Mouse (Mus musculus) liver, adult 2 months (tissue): Measurements from ENCODE around the gene Pdxk. TPM values are rescaled to one million over a fixed set of nuclear protein-coding genes. Genes with fewer than 3 reads are reported as not detected.

ENCODE experiments used
- DNase-seq: peaks from one replicate; pipeline ENCODE4 v3.0.0-alpha.2; 2011; ENCODE audit warnings: low read depth, low spot score; ENCODE audit errors: extremely low read depth
- H3K27ac ChIP-seq: fragments of 200-500 bp; replicated peaks from 2 replicates; pipeline ENCODE4 v1.5.1; 2012; ENCODE audit warnings: low read depth, mild to moderate bottlenecking, control low read depth, inconsistent platforms, low read length; ENCODE audit not compliant: insufficient read depth
- H3K27me3 ChIP-seq: fragments of 200-500 bp; 2 replicates; pipeline ENCODE4 v1.6.1; 2012; ENCODE audit warnings: mild to moderate bottlenecking, moderate library complexity, low read length, inconsistent platforms; ENCODE audit not compliant: control insufficient read depth, insufficient read depth
- H3K36me3 ChIP-seq: fragments of 200-500 bp; 2 replicates; pipeline ENCODE4 v1.6.1; 2012; ENCODE audit warnings: low read length, inconsistent platforms; ENCODE audit not compliant: control insufficient read depth, insufficient read depth
- H3K4me1 ChIP-seq: fragments of 200-500 bp; 2 replicates; pipeline ENCODE4 v1.6.1; 2011; ENCODE audit warnings: low read length; ENCODE audit not compliant: control insufficient read depth, insufficient read depth
- H3K4me3 ChIP-seq: fragments of 200-500 bp; 2 replicates; pipeline ENCODE4 v1.5.1; 2011; ENCODE audit warnings: low read depth, mild to moderate bottlenecking, control low read depth, low read length, moderate library complexity; ENCODE audit not compliant: insufficient read depth
- H3K79me2 ChIP-seq: fragments of 200-500 bp; 2 replicates; pipeline ENCODE4 v1.6.1; 2012; ENCODE audit warnings: inconsistent platforms, mild to moderate bottlenecking, low read length, moderate library complexity; ENCODE audit not compliant: control insufficient read depth, insufficient read depth
- H3K9ac ChIP-seq: fragments of 200-500 bp; 2 replicates; pipeline ENCODE4 v1.6.1; 2012; ENCODE audit warnings: low read depth, mild to moderate bottlenecking, control low read depth, inconsistent platforms, low read length
- CTCF ChIP-seq: fragments of 200-500 bp; IDR thresholded peaks from 2 replicates; pipeline ENCODE4 v1.5.1; 2011; ENCODE audit warnings: low read depth, low read length, control low read depth
- POLR2A ChIP-seq: fragments of 200-500 bp; IDR thresholded peaks from 2 replicates; pipeline ENCODE4 v1.6.1; 2011; ENCODE audit warnings: low read length, control low read depth; ENCODE audit not compliant: insufficient read depth; ENCODE audit errors: extremely low read depth
- WGBS: fragments of 180-500 bp; shearing (Covaris S2); methylation state at CpG from one replicate; pipeline ENCODE4 v1.1.7; 2018; 5-methylcytosine and 5-hydroxymethylcytosine counted together
- polyA plus RNA-seq: library from polyadenylated mRNA; depleted of rRNA; stranded (reverse); fragments of >200 nt; gene quantifications from 2 replicates; pipeline ENCODE4 v1.2.3, GENCODE M21; 2012
- total RNA-seq: library from RNA; depleted of rRNA; stranded (reverse); fragments of >200 nt; gene quantifications from 2 replicates; pipeline ENCODE4 v1.2.3, GENCODE M21; 2014

The Pdxk gene
- total and polyA plus RNA-seq, 2 experiments = 19.9 to 29.2 TPM

- no peaks in the 10 kb centered on the region for H3K27me3 ChIP-seq
- H3K4me1 ChIP-seq = peaks cover 24% of the 10 kb centered on the region
- H3K9ac ChIP-seq = peak overlapping the region; percentile 85
- TF ChIP-seq CTCF (no peak), POLR2A (no peak)
- H3K36me3 ChIP-seq = no peaks in the 10 kb centered on the region
- 1% methylated on average over 32 of the region's 32 CpGs for WGBS
- DNase-seq = no peak
- H3K79me2 ChIP-seq = peaks cover 16% of the 10 kb centered on the region; the same call in 1 of the 2 replicates
- peak overlapping the region; percentile 73 for H3K4me3 ChIP-seq
- H3K27ac ChIP-seq = peak overlapping the region; percentile 78
Observed at GRCm38 (mm10) chr10:78464201-78464791, 479 bp downstream of the Pdxk start.

DNA sequence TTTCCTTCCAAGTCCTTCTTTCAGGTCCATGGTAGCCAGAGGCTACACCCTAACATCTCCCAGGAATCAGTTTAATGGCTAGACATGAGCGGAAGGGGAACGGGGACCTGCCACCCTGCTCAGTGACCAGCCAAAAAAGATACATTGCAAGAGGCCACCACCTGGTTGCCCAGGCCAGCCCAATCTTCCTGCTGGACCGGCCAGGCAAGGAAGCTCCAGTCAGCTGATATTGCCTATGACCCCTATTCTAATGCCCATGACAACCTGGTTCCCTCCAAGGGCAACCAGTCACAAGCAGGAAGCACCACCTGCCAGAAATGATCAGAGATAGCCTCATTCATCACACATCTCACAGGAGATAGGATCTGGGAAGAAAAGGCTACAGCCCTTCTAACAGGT lies 1.0 kb downstream of the Pdxk start:
- Histone ChIP-seq H3K4me1 (peaks cover 29% of the 10 kb centered on the region), H3K79me2 (peaks cover 16% of the 10 kb centered on the region; the same call in 1 of the 2 replicates), H3K27ac (peak overlapping the region; percentile 78), H3K9ac (peak overlapping the region; percentile 85), H3K36me3 (no peaks in the 10 kb centered on the region), H3K27me3 (no peaks in the 10 kb centered on the region), H3K4me3 (peak overlapping the region; percentile 73)
- 28% methylated on average over 3 of the region's 3 CpGs for WGBS
- DNase-seq = no peak
- TF ChIP-seq CTCF (no peak), POLR2A (no peak)

GRCm38 (mm10) chr10:78462945-78463768 lies 1.6 kb downstream of the Pdxk start:
- H3K27ac ChIP-seq = peak overlapping the region; percentile 78
- 45% methylated on average over 8 of the region's 8 CpGs for WGBS
- H3K27me3 ChIP-seq = no peaks in the 10 kb centered on the region
- H3K36me3 ChIP-seq = no peaks in the 10 kb centered on the region
- TF ChIP-seq CTCF = no peak
- peaks cover 16% of the 10 kb centered on the region; the same call in 1 of the 2 replicates for H3K79me2 ChIP-seq
- peak overlapping the region; percentile 73 for H3K4me3 ChIP-seq
- peaks cover 35% of the 10 kb centered on the region for H3K4me1 ChIP-seq
- H3K9ac ChIP-seq = peak overlapping the region; percentile 85
- peak; percentile 80 for DNase-seq

GRCm38 (mm10) chr10:78461767-78462166 lies 3.0 kb downstream of the Pdxk start:
- no peaks in the 10 kb centered on the region for H3K27me3 ChIP-seq
- H3K36me3 ChIP-seq = no peaks in the 10 kb centered on the region
- TF ChIP-seq POLR2A = no peak
- peak; percentile 39; the same call in 1 of the 2 replicates for TF ChIP-seq CTCF
- H3K79me2 ChIP-seq = peaks cover 16% of the 10 kb centered on the region; the same call in 1 of the 2 replicates
- WGBS = 60% methylated on average over 4 of the region's 4 CpGs
- no peak overlapping the region for H3K9ac ChIP-seq
- no peak for DNase-seq
- H3K4me3 ChIP-seq = no peak overlapping the region
- no peak overlapping the region for H3K27ac ChIP-seq
- H3K4me1 ChIP-seq = peaks cover 43% of the 10 kb centered on the region

DNA sequence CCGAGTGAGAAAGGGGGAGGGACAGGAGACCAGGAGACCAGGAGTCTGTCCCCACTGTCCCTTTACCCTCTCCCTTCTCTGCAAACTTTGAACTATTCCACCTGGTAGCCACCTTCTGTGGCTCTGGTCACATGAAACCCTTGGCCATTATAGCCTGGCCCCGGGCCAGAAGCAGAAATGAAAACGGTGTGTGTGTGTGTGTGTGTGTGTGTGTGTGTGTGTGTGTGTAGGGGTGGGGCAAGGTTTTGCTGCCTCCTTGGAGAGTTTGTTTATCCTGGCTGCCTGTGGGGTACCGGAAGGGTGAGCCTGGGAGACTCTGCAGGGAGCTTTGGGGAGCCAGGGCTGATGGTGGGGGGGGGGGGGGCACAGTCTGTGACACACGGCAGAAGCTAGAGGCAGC lies 4.3 kb downstream of the Pdxk start:
- Histone ChIP-seq H3K27me3 (no peaks in the 10 kb centered on the region), H3K4me1 (peaks cover 48% of the 10 kb centered on the region), H3K4me3 (no peak overlapping the region), H3K9ac (no peak overlapping the region), H3K27ac (peak overlapping the region; percentile 35; the same call in 1 of the 2 replicates), H3K79me2 (peaks cover 17% of the 10 kb centered on the region; the same call in 1 of the 2 replicates), H3K36me3 (no peaks in the 10 kb centered on the region)
- DNase-seq = peak; percentile 70
- TF ChIP-seq CTCF (no peak), POLR2A (no peak)
- WGBS = 13% methylated on average over 5 of the region's 5 CpGs
